Mouse (Mus musculus) naive thymus-derived CD4-positive, alpha-beta T cell, adult 2 months (primary cell): ENCODE measurements around the gene Qdpr.

Experiments used
- DNase-seq: peaks from one replicate; pipeline ENCODE4 v3.0.0-alpha.2; 2011; ENCODE audit warnings: low read depth

The Qdpr gene

GRCm38 (mm10) chr5:45449831-45450716 is at the start of gene Qdpr:
Qdpr (minus strand) TSS chr5:45450236.
- peak; percentile 100 for DNase-seq

GRCm38 (mm10) chr5:45497564-45497963 is 47.5 kb upstream of the Qdpr start:
- DNase-seq = no peak

- DNase-seq = no peak
These were observed 47.0 kb upstream of the Qdpr start for GRCm38 (mm10) chr5:45496930-45497550.

GRCm38 (mm10) chr5:45496479-45496878 is 46.4 kb upstream of the Qdpr start:
- no peak for DNase-seq

- DNase-seq = no peak
These were observed 46.0 kb upstream of the Qdpr start for GRCm38 (mm10) chr5:45496042-45496441.

GRCm38 (mm10) chr5:45495429-45495975 is 45.5 kb upstream of the Qdpr start:
- DNase-seq = no peak

GRCm38 (mm10) chr5:45494093-45494755 is 44.2 kb upstream of the Qdpr start:
- DNase-seq = peak; percentile 10

- peak; percentile 97 for DNase-seq
These were observed 43.4 kb upstream of the Qdpr start, which contains the start of gene Lap3 for GRCm38 (mm10) chr5:45493191-45494092. Lap3 (plus strand) TSS chr5:45493374.

GRCm38 (mm10) chr5:45491776-45492175 is 41.7 kb upstream of the Qdpr start:
- no peak for DNase-seq

GRCm38 (mm10) chr5:45483654-45484053 is 33.6 kb upstream of the Qdpr start:
- DNase-seq = no peak

GRCm38 (mm10) chr5:45482607-45483006 is 32.6 kb upstream of the Qdpr start:
- DNase-seq = no peak

GRCm38 (mm10) chr5:45481125-45481524 is 31.1 kb upstream of the Qdpr start:
- DNase-seq = no peak

- DNase-seq = no peak
These were observed 30.0 kb upstream of the Qdpr start for GRCm38 (mm10) chr5:45480066-45480465.

GRCm38 (mm10) chr5:45477601-45478000 is 27.6 kb upstream of the Qdpr start:
- DNase-seq = no peak

- DNase-seq = no peak
These were observed 26.3 kb upstream of the Qdpr start for GRCm38 (mm10) chr5:45476288-45476687.

GRCm38 (mm10) chr5:45475771-45476170 is 25.7 kb upstream of the Qdpr start:
- no peak for DNase-seq

- no peak for DNase-seq
These were observed 24.7 kb upstream of the Qdpr start for GRCm38 (mm10) chr5:45474758-45475157.

- peak; percentile 80 for DNase-seq
These were observed 24.2 kb upstream of the Qdpr start for GRCm38 (mm10) chr5:45474215-45474614.

- no peak for DNase-seq
These were observed 23.5 kb upstream of the Qdpr start for GRCm38 (mm10) chr5:45473521-45473920.

GRCm38 (mm10) chr5:45472880-45473450 is 22.9 kb upstream of the Qdpr start:
- no peak for DNase-seq

- no peak for DNase-seq
These were observed 4.4 kb upstream of the Qdpr start for GRCm38 (mm10) chr5:45454456-45454855.
